Mouse (Mus musculus) small intestine, adult 2 months (tissue): Measurements from ENCODE around the gene Hebp2. TPM values are rescaled to one million over a fixed set of nuclear protein-coding genes. Genes with fewer than 3 reads are reported as not detected.

ENCODE experiments used
- H3K27ac ChIP-seq: fragments of 200-500 bp; 2 replicates; pipeline ENCODE4 v1.5.1; 2012; ENCODE audit warnings: low read depth, low read length, control low read depth, inconsistent platforms; ENCODE audit not compliant: insufficient read depth
- H3K27me3 ChIP-seq: fragments of 200-500 bp; 2 replicates; pipeline ENCODE4 v1.6.1; 2012; ENCODE audit warnings: mild to moderate bottlenecking, moderate library complexity, low read length, inconsistent platforms; ENCODE audit not compliant: control insufficient read depth, insufficient read depth
- H3K36me3 ChIP-seq: fragments of 200-500 bp; 2 replicates; pipeline ENCODE4 v1.6.1; 2012; ENCODE audit warnings: mild to moderate bottlenecking, low read length, control low read depth, inconsistent platforms; ENCODE audit not compliant: control insufficient read depth, insufficient read depth
- H3K4me1 ChIP-seq: fragments of 200-500 bp; 2 replicates; pipeline ENCODE4 v1.6.1; 2012; ENCODE audit warnings: low read length, inconsistent platforms, mixed read lengths; ENCODE audit not compliant: control insufficient read depth, insufficient read depth, insufficient read length
- H3K4me3 ChIP-seq: fragments of 200-500 bp; 2 replicates; pipeline ENCODE4 v1.5.1; 2012; ENCODE audit warnings: low read depth, mild to moderate bottlenecking, control low read depth, inconsistent platforms, low read length, moderate library complexity
- CTCF ChIP-seq: fragments of 200-500 bp; IDR thresholded peaks from 2 replicates; pipeline ENCODE4 v1.5.1; 2012; ENCODE audit warnings: low read depth, mild to moderate bottlenecking, control low read depth, inconsistent platforms, low read length, moderate library complexity, mixed read lengths; ENCODE audit not compliant: insufficient replicate concordance, insufficient read length; ENCODE audit errors: extremely low read depth
- POLR2A ChIP-seq: fragments of 200-500 bp; IDR thresholded peaks from 2 replicates; pipeline ENCODE4 v1.6.1; 2012; ENCODE audit warnings: low read depth, mild to moderate bottlenecking, control low read depth, inconsistent platforms, low read length, moderate library complexity
- WGBS: fragments of 180-500 bp; shearing (Covaris S2); methylation state at CpG from one replicate; pipeline ENCODE4 v1.1.7; 2018; 5-methylcytosine and 5-hydroxymethylcytosine counted together
- polyA plus RNA-seq: library from polyadenylated mRNA; depleted of rRNA; stranded (reverse); fragments of >200 nt; gene quantifications from 2 replicates; pipeline ENCODE4 v1.2.3, GENCODE M21; 2012

The Hebp2 gene
- polyA plus RNA-seq, 1 experiment, result 0.23 TPM

DNA sequence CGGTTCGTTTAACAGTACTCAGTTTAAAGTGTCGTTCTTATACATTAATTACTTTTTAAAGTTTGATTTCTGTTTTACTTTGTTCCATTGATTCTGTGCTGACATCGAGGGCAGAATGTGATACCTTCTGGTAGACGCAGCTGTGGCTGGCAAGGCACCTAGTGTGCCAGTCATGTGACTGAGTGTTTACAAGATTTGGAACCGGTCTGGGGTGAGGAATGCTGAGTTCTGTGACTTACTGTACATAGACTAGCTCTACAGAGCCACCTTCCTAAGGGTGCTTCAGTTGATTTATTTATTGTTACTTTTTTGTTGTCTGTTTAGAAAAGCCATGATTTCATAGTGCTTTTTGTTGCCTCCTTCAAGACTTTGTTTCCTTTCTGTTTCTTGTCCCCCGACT is 18.1 kb downstream of the Hebp2 start:
- 32% methylated on average over 7 of the region's 7 CpGs for WGBS
- no peak overlapping the region for H3K4me3 ChIP-seq

DNA sequence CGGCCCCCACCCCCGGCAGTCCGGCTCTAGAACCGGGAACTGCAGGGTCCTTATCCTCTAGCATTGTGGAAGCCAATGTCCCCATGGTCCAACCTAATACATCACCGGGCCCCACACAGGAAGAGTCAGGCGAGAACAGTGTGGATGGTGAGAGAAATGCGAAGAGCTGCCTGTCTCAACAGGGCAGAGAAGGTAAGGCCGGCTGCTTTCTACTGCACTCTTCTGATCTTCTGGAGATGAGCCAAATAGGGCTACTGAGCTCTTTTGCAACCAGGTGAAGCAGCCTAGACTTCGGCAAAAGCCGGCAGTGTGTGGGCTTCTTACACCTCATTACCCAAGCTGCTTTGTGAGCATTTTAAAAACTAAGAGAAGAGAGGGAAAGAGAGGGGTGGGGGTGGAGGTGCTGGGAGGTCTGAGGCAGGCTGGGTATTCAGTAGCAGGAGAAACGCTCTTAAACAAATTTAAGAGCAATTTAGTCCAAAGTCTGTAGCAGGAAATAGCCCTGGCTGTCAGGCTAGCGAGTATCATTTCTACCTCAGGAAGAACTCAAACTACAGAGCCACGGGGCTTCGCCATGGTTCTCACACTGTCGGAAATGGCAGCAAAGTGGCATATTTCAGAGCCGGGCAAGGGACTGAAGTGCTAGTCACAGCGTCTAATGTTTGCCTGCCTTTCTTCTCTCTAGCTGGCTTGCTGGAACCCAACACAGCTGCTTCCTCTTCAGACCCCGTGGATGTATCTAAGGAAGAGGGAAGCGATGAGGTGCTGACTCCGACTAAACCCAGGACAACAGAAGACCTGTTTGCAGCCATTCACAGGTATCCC is 18.8 kb downstream of the Hebp2 start:
- Histone ChIP-seq H3K36me3 (peaks cover 56% of the 10 kb centered on the region), H3K27me3 (no peaks in the 10 kb centered on the region), H3K4me3 (no peak overlapping the region), H3K4me1 (no peaks in the 10 kb centered on the region; the same call in 1 of the 2 replicates), H3K27ac (0 out of 2 replicates have a peak overlapping the region, but pooled peaks have one; percentile 8)
- TF ChIP-seq CTCF (no peak), POLR2A (no peak)
- 43% methylated on average over 20 of the region's 20 CpGs for WGBS

More for the DNA sequence above, 18.1 kb downstream of the Hebp2 start:
- Histone ChIP-seq H3K27ac (no peak overlapping the region), H3K4me1 (no peaks in the 10 kb centered on the region; the same call in 1 of the 2 replicates), H3K36me3 (peaks cover 56% of the 10 kb centered on the region), H3K27me3 (no peaks in the 10 kb centered on the region)
- no peak for TF ChIP-seq POLR2A
- TF ChIP-seq CTCF, result no peak

DNA sequence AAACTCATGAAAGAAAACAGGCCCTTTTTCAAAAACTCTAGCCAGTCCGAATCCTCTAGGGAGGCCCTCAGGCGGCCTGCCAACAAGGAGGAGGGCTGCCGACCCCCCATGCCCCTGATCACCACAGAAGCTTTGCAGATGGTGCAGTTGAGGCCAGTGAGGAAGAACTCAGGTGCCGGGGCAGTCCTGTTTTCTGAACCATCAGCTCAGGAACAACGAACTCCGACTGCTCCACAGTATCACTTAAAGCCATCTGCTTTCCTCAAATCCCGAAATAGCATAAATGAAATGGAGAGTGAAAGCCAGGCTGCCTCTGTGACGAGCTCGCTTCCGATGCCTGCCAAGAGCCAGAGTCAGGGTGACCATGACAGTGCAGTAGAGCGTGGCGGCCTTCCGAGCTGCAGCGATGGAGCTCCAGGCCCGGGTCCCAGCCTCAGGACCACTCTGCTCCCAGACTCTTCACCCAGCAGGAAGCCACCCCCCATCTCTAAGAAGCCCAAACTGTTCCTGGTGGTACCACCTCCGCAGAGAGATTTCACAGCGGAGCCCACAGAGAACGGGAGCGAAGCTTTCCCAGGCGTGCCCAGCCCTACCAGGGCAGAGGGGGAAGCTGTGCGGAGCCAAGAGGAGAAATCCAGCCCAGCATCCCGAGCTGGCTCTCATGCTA is 19.6 kb downstream of the Hebp2 start:
- Histone ChIP-seq H3K27ac (no peak overlapping the region), H3K36me3 (peaks cover 49% of the 10 kb centered on the region), H3K4me1 (no peaks in the 10 kb centered on the region; the same call in 1 of the 2 replicates), H3K4me3 (no peak overlapping the region), H3K27me3 (no peaks in the 10 kb centered on the region)
- WGBS, result 86% methylated on average over 22 of the region's 22 CpGs
- TF ChIP-seq CTCF (no peak), POLR2A (no peak)

DNA sequence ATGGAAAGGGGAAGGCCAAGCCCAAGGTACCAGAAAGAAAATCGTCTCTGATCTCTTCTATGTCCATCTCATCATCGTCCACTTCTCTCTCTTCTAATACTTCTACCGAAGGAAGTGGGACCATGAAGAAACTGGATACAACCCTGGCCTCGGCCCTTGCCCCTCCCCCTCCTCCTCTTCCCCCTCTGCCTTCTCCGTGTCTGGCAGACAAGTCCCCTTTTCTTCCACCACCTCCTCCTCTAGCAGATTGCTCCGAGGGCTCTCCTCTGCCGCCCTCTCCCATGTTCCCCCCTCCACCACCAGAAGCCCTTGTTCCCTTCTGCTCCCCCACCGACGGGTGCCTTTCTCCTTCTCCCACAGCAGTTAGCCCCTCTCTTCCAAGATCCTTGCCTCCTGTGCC is 20.1 kb downstream of the Hebp2 start:
- H3K27ac ChIP-seq, result no peak overlapping the region
- H3K27me3 ChIP-seq, result no peaks in the 10 kb centered on the region
- TF ChIP-seq CTCF (no peak), POLR2A (no peak)
- no peaks in the 10 kb centered on the region; the same call in 1 of the 2 replicates for H3K4me1 ChIP-seq
- peaks cover 45% of the 10 kb centered on the region for H3K36me3 ChIP-seq
- WGBS, result 85% methylated on average over 9 of the region's 9 CpGs
- no peak overlapping the region for H3K4me3 ChIP-seq

DNA sequence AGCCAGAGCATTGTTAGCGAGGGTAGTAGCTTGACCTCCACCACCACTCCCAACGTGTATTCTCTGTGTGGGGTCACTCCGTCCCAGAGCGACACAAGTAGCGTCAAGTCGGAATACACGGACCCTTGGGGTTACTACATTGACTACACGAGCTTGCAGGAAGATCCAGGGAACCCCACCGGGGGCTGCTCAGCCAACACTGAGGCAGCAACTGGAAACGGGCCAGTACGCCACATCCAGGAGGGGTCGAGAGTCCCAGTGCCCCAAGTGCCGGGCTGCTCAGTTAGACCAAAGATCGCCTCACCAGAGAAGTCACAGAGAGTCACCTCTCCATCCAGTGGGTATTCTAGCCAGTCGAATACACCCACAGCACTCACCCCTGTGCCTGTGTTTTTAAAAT is 20.6 kb downstream of the Hebp2 start:
- TF ChIP-seq POLR2A (no peak), CTCF (no peak)
- H3K27ac ChIP-seq, result no peak overlapping the region
- no peak overlapping the region for H3K4me3 ChIP-seq
- 86% methylated on average over 15 of the region's 15 CpGs for WGBS
- no peaks in the 10 kb centered on the region; the same call in 1 of the 2 replicates for H3K4me1 ChIP-seq
- H3K36me3 ChIP-seq, result peaks cover 45% of the 10 kb centered on the region
- H3K27me3 ChIP-seq, result no peaks in the 10 kb centered on the region

DNA sequence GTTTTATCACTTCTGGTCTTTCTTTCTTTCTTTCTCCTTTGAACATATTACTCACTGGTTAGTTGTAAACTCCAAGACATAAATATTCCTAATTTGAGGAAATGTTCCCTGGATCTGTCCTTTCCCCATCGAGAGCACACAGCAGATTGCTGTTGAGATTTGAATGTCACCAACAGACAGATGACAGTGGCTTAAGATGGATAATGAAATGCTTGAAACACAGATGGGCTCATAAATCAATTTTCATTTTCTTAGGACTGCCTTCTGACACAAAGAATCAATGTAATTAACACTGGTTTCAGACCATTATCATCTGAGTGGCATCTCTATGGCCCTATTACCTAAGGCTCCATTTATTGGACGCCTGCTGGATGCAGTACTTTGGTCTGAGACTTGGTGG is 23.3 kb downstream of the Hebp2 start:
- TF ChIP-seq CTCF, result no peak
- no peak for TF ChIP-seq POLR2A
- Histone ChIP-seq H3K27ac (no peak overlapping the region), H3K4me1 (no peaks in the 10 kb centered on the region; the same call in 1 of the 2 replicates), H3K36me3 (peaks cover 47% of the 10 kb centered on the region), H3K27me3 (no peaks in the 10 kb centered on the region), H3K4me3 (no peak overlapping the region)
- WGBS, result 80% methylated on average over 2 of the region's 2 CpGs

DNA sequence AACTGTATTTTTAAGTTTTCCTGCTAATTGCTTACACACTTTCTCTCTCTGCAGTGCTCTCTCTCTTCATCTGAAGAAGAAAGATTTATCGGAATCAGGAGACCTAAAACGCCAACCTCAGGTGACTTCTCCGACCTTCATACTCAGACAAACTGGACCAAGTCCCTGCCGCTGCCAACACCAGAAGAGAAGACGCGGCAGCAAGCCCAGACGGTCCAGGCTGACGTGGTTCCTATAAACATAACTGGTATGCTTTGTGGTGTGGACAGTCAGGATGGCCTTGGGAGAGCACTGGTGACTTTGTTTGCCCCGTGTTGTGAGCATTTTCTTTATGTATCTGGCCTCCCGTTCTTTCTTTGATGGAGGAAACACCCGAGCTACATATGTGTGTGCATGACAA is 34.4 kb downstream of the Hebp2 start:
- TF ChIP-seq POLR2A (no peak), CTCF (no peak)
- no peak overlapping the region for H3K27ac ChIP-seq
- WGBS, result 84% methylated on average over 11 of the region's 11 CpGs
- H3K4me1 ChIP-seq, result peaks cover 7% of the 10 kb centered on the region; the same call in 1 of the 2 replicates
- H3K36me3 ChIP-seq, result peaks cover 28% of the 10 kb centered on the region
- H3K27me3 ChIP-seq, result no peaks in the 10 kb centered on the region
- H3K4me3 ChIP-seq, result no peak overlapping the region
